Mouse (Mus musculus) limb, embryonic 13.5 days (tissue): Measurements from ENCODE around the gene Mgat5b. TPM values are rescaled to one million over a fixed set of nuclear protein-coding genes. Genes with fewer than 3 reads are reported as not detected.

Experiments used
- ATAC-seq: fragments of 200-750 bp; cut with Nextera tagmentation; 2 replicates; pipeline ENCODE4 v1.8.0; 2017; ENCODE audit warnings: low read depth, moderate number of reproducible peaks, moderate TSS enrichment; ENCODE audit not compliant: low FRiP score
- H3K27ac ChIP-seq: fragments of 300-500 bp; sonication (generic); 2 replicates; pipeline ENCODE4 v1.5.1; 2015; ENCODE audit warnings: inconsistent platforms, mild to moderate bottlenecking, moderate library complexity
- H3K27me3 ChIP-seq: fragments of 300-500 bp; sonication (generic); 2 replicates; pipeline ENCODE4 v1.6.1; 2015; ENCODE audit warnings: mild to moderate bottlenecking, inconsistent platforms
- H3K36me3 ChIP-seq: fragments of 300-500 bp; sonication (generic); 2 replicates; pipeline ENCODE4 v1.6.1; 2015; ENCODE audit warnings: inconsistent platforms, mild to moderate bottlenecking, moderate library complexity
- H3K4me1 ChIP-seq: fragments of 300-500 bp; sonication (generic); 2 replicates; pipeline ENCODE4 v1.6.1; 2015; ENCODE audit warnings: inconsistent platforms
- H3K4me2 ChIP-seq: fragments of 300-500 bp; sonication (generic); replicated peaks from 2 replicates; pipeline ENCODE4 v1.6.1; 2015; ENCODE audit warnings: inconsistent platforms, mild to moderate bottlenecking, moderate library complexity
- H3K4me3 ChIP-seq: fragments of 300-500 bp; sonication (generic); 2 replicates; pipeline ENCODE4 v1.5.1; 2015; ENCODE audit warnings: moderate library complexity, mild to moderate bottlenecking, inconsistent platforms
- H3K9ac ChIP-seq: fragments of 300-500 bp; sonication (generic); 2 replicates; pipeline ENCODE4 v1.6.1; 2015; ENCODE audit warnings: mild to moderate bottlenecking, inconsistent platforms
- H3K9me3 ChIP-seq: fragments of 300-500 bp; sonication (generic); 2 replicates; pipeline ENCODE4 v1.6.1; 2016; ENCODE audit warnings: inconsistent platforms
- WGBS: fragments of 180-500 bp; shearing (Covaris S2); methylation state at CpG from one replicate; pipeline ENCODE4 v1.1.7; 2015; 5-methylcytosine and 5-hydroxymethylcytosine counted together
- polyA plus RNA-seq: library from polyadenylated mRNA; unstranded; fragments of >200 nt; fragmentation: Nextera tagmentation; extraction: Ambion mirVana; gene quantifications from 2 replicates; pipeline ENCODE4 v1.2.1, GENCODE M21; 2015

Gene Mgat5b
- polyA plus RNA-seq, result 1.6 and 1.7 TPM in 2 replicates

- no peak within 1 kb of the TSS for H3K27ac ChIP-seq
- H3K27me3 ChIP-seq, result peaks cover 82% of the 10 kb centered on the region
- ATAC-seq, result peak; percentile 86
- H3K9ac ChIP-seq, result peak within 1 kb of the TSS; percentile 75
- no peaks in the 10 kb centered on the region for H3K36me3 ChIP-seq
- peak within 1 kb of the TSS; percentile 99 for H3K4me2 ChIP-seq
- under 1% methylated on average over 81 of the region's 90 CpGs for WGBS
- H3K4me3 ChIP-seq, result peak within 1 kb of the TSS; percentile 63
- no peaks in the 10 kb centered on the region for H3K9me3 ChIP-seq
- peaks cover 14% of the 10 kb centered on the region for H3K4me1 ChIP-seq
Measured at GRCm38 (mm10) chr11:116918323-116919185, at the start of gene Mgat5b. TSS of gene Mgat5b (plus strand) at chr11:116918863.

DNA sequence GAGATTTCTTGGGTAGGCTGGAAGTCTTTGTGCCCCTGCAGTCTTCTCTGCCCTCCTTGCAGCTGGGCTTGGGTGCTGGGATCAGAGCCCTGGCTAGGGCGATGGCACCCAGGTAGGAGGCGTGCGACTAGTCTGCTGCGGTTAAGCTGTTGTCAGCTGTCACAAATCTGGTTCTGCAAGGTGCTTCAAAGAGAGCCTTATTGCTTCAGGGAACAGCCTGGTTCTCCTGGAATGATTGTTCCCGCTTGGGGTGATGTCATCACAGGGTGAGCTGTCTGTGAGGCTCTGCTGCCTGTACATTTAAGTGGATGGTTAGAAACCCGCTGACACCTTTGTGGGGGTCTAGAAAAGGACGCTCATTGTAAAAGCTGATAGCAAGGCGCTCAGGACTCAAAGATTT lies 49.4 kb upstream of the Mgat5b start:
- H3K36me3 ChIP-seq, result peaks cover 88% of the 10 kb centered on the region
- H3K9me3 ChIP-seq, result no peaks in the 10 kb centered on the region
- no peak overlapping the region for H3K4me3 ChIP-seq
- ATAC-seq, result no peak
- H3K9ac ChIP-seq, result no peak overlapping the region
- H3K4me1 ChIP-seq, result no peaks in the 10 kb centered on the region
- H3K27ac ChIP-seq, result no peak overlapping the region
- H3K4me2 ChIP-seq, result no peak overlapping the region
- no peaks in the 10 kb centered on the region for H3K27me3 ChIP-seq
- WGBS, result 85% methylated on average over 8 of the region's 8 CpGs

DNA sequence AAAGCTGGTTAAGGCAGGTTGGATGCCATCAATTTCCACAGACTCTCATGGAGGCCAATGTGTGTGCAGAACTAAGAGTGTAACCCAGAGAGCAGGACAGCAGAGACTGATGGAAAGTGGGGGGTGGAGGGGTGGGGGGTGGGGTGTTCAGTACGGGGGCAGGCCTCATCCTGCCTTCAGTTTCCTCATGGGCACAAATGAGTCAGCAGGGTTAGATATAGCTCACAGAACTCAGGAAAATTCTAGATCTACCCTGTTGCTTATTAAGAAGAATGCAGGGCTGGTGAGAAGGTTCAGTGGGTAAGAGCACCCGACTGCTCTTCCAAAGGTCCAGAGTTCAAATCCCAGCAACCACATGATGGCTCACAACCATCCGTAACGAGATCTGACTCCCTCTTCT lies 49.0 kb upstream of the Mgat5b start:
- ATAC-seq, result no peak
- Histone ChIP-seq H3K4me3 (no peak overlapping the region), H3K27me3 (no peaks in the 10 kb centered on the region), H3K9me3 (no peaks in the 10 kb centered on the region), H3K27ac (no peak overlapping the region), H3K4me2 (no peak overlapping the region), H3K36me3 (peaks cover 88% of the 10 kb centered on the region), H3K9ac (no peak overlapping the region), H3K4me1 (no peaks in the 10 kb centered on the region)
- WGBS, result 87% methylated on average over 4 of the region's 4 CpGs

- WGBS, result 59% methylated on average over 9 of the region's 9 CpGs
Measured at GRCm38 (mm10) chr11:116871538-116871937, 47.1 kb upstream of the Mgat5b start.

DNA sequence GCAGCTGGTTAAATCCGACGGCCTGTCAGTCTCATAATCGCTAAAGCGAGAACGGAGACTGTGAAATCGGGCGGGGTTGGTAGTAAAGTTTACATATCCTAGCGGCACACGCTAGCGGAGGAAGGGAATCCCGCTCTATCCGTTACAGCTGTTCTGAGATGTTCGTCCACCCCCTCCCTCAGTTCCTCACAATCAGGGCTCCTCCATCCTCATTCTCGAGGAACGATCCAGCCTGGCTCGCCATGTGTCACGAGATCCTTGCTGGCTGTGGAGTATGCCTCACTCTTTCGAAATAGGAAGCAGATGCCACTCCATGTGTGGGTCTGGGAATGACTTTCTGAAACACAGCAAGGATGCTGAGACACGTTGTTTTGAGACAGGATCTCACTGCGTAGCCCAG lies 44.7 kb upstream of the Mgat5b start:
- H3K9me3 ChIP-seq, result no peaks in the 10 kb centered on the region
- H3K36me3 ChIP-seq, result peaks cover 62% of the 10 kb centered on the region
- no peak overlapping the region for H3K9ac ChIP-seq
- 74% methylated on average over 20 of the region's 20 CpGs for WGBS
- no peak overlapping the region for H3K4me3 ChIP-seq
- H3K27ac ChIP-seq, result no peak overlapping the region
- H3K4me2 ChIP-seq, result no peak overlapping the region
- H3K4me1 ChIP-seq, result no peaks in the 10 kb centered on the region
- H3K27me3 ChIP-seq, result no peaks in the 10 kb centered on the region
- peak; percentile 82 for ATAC-seq

More at GRCm38 (mm10) chr11:116871538-116871937, 47.1 kb upstream of the Mgat5b start:
- Histone ChIP-seq H3K36me3 (peaks cover 83% of the 10 kb centered on the region), H3K4me2 (no peak overlapping the region), H3K9ac (no peak overlapping the region), H3K4me3 (no peak overlapping the region), H3K4me1 (no peaks in the 10 kb centered on the region), H3K9me3 (no peaks in the 10 kb centered on the region), H3K27ac (no peak overlapping the region), H3K27me3 (no peaks in the 10 kb centered on the region)
- no peak for ATAC-seq

GRCm38 (mm10) chr11:116878454-116878853 lies 40.2 kb upstream of the Mgat5b start:
- no peaks in the 10 kb centered on the region; the same call in 1 of the 2 replicates for H3K4me1 ChIP-seq
- 79% methylated on average over 8 of the region's 8 CpGs for WGBS

GRCm38 (mm10) chr11:116880839-116881238 lies 37.8 kb upstream of the Mgat5b start:
- no peak overlapping the region for H3K27ac ChIP-seq
- H3K4me1 ChIP-seq, result peaks cover 5% of the 10 kb centered on the region
- no peaks in the 10 kb centered on the region for H3K9me3 ChIP-seq
- H3K4me2 ChIP-seq, result no peak overlapping the region
- 58% methylated on average over 7 of the region's 7 CpGs for WGBS
- H3K9ac ChIP-seq, result no peak overlapping the region
- peaks cover 7% of the 10 kb centered on the region; the same call in 1 of the 2 replicates for H3K27me3 ChIP-seq
- peaks cover 4% of the 10 kb centered on the region; the same call in 1 of the 2 replicates for H3K36me3 ChIP-seq
- H3K4me3 ChIP-seq, result no peak overlapping the region
- no peak for ATAC-seq

More at GRCm38 (mm10) chr11:116878454-116878853, 40.2 kb upstream of the Mgat5b start:
- no peak overlapping the region for H3K4me3 ChIP-seq
- H3K27me3 ChIP-seq, result no peaks in the 10 kb centered on the region
- no peak for ATAC-seq
- peaks cover 25% of the 10 kb centered on the region for H3K36me3 ChIP-seq
- no peak overlapping the region for H3K27ac ChIP-seq
- H3K4me2 ChIP-seq, result no peak overlapping the region
- H3K9ac ChIP-seq, result no peak overlapping the region
- no peaks in the 10 kb centered on the region for H3K9me3 ChIP-seq

- no peak overlapping the region for H3K4me2 ChIP-seq
- 62% methylated on average over 5 of the region's 5 CpGs for WGBS
- H3K9me3 ChIP-seq, result no peaks in the 10 kb centered on the region
- peaks cover 9% of the 10 kb centered on the region for H3K4me1 ChIP-seq
- peaks cover 10% of the 10 kb centered on the region; the same call in 1 of the 2 replicates for H3K27me3 ChIP-seq
- no peak for ATAC-seq
- H3K4me3 ChIP-seq, result no peak overlapping the region
- H3K9ac ChIP-seq, result no peak overlapping the region
- no peak overlapping the region for H3K27ac ChIP-seq
- no peaks in the 10 kb centered on the region for H3K36me3 ChIP-seq
Measured at GRCm38 (mm10) chr11:116881440-116881839, 37.2 kb upstream of the Mgat5b start.

- Histone ChIP-seq H3K27ac (no peak overlapping the region), H3K9ac (no peak overlapping the region), H3K4me2 (no peak overlapping the region), H3K27me3 (peaks cover 16% of the 10 kb centered on the region; the same call in 1 of the 2 replicates), H3K4me1 (peaks cover 9% of the 10 kb centered on the region), H3K9me3 (no peaks in the 10 kb centered on the region), H3K4me3 (no peak overlapping the region), H3K36me3 (no peaks in the 10 kb centered on the region)
- no peak for ATAC-seq
- WGBS, result 81% methylated on average over 10 of the region's 10 CpGs
Measured at GRCm38 (mm10) chr11:116882446-116882845, 36.2 kb upstream of the Mgat5b start.

GRCm38 (mm10) chr11:116884061-116884460 lies 34.6 kb upstream of the Mgat5b start:
- Histone ChIP-seq H3K27ac (no peak overlapping the region), H3K9ac (no peak overlapping the region), H3K4me2 (no peak overlapping the region), H3K36me3 (no peaks in the 10 kb centered on the region), H3K27me3 (peaks cover 16% of the 10 kb centered on the region; the same call in 1 of the 2 replicates), H3K4me1 (peaks cover 9% of the 10 kb centered on the region), H3K9me3 (no peaks in the 10 kb centered on the region), H3K4me3 (no peak overlapping the region)
- no peak for ATAC-seq
- 85% methylated on average over 6 of the region's 6 CpGs for whole genome bisulfite sequencing

DNA sequence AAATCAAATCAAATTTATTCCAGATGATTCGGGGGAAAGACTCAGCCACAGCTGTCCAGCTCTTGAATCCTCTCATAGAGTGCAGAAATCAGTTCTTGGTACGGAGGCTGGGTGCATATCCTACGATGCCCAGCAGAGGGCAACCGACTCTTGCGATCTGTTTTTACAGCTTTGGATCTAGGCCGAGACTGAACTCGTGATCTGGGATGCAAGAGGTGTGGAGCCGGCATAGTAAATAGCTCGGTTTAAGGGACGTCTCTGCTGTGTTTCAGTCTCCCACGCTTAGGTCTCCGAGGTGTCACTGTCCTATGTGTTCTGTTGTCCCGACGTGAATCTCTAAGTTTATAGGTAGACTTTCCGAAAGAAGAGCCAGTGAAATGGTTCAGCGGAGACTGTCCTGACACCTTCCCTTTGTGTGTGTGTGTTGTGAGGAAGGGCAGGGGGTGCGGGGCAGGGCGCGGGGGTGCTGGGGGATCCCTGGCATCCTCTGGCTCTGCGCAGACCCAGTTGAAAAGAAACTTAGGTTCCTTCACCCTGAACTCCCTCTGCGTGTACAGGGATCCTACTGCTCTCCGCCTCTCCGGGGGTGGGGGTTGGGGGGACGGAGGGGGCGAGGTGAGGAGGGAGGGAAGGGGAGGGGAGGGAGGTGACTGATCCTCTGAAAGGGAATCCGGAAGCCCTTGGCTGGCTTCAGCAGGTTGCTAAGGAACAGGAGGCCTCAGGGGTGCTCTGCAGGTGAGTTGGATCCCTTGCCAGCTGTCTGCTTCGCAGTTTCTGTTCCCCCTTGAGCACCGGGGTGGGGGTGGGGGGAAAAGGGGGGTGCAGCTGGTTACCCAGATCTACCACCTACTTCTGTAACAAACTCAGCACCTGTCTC lies 33.1 kb upstream of the Mgat5b start:
- WGBS, result under 1% methylated on average over 27 of the region's 28 CpGs
- H3K4me1 ChIP-seq, result peaks cover 17% of the 10 kb centered on the region
- peak overlapping the region; percentile 35 for H3K4me3 ChIP-seq
- H3K9me3 ChIP-seq, result no peaks in the 10 kb centered on the region
- H3K4me2 ChIP-seq, result peak overlapping the region; percentile 63
- peaks cover 16% of the 10 kb centered on the region; the same call in 1 of the 2 replicates for H3K27me3 ChIP-seq
- H3K27ac ChIP-seq, result no peak overlapping the region
- peak overlapping the region; percentile 58; the same call in 1 of the 2 replicates for H3K9ac ChIP-seq
- H3K36me3 ChIP-seq, result no peaks in the 10 kb centered on the region
- peak; percentile 46; the same call in 1 of the 2 replicates for ATAC-seq

- H3K4me3 ChIP-seq, result no peak overlapping the region
- H3K9me3 ChIP-seq, result no peaks in the 10 kb centered on the region
- no peak overlapping the region for H3K4me2 ChIP-seq
- no peak overlapping the region for H3K9ac ChIP-seq
- no peaks in the 10 kb centered on the region for H3K36me3 ChIP-seq
- WGBS, result 42% methylated on average over 5 of the region's 5 CpGs
- H3K27ac ChIP-seq, result no peak overlapping the region
- ATAC-seq, result no peak
- H3K4me1 ChIP-seq, result peaks cover 17% of the 10 kb centered on the region
- H3K27me3 ChIP-seq, result peaks cover 16% of the 10 kb centered on the region; the same call in 1 of the 2 replicates
Measured at GRCm38 (mm10) chr11:116887136-116887535, 31.5 kb upstream of the Mgat5b start.
